Mouse (Mus musculus) v-Abl transformed pro-B cells (cell line): Measurements from ENCODE around the gene Heg1.

Experiments used
- in situ Hi-C, 2 experiments: fragments of 400-800 bp; cut with MboI; formaldehyde crosslinking; loops; one replicate each; pipeline ENCODE4 v1.15.1; 2025; ENCODE audit not compliant: unreplicated experiment in 2 of 2

The Heg1 gene

DNA sequence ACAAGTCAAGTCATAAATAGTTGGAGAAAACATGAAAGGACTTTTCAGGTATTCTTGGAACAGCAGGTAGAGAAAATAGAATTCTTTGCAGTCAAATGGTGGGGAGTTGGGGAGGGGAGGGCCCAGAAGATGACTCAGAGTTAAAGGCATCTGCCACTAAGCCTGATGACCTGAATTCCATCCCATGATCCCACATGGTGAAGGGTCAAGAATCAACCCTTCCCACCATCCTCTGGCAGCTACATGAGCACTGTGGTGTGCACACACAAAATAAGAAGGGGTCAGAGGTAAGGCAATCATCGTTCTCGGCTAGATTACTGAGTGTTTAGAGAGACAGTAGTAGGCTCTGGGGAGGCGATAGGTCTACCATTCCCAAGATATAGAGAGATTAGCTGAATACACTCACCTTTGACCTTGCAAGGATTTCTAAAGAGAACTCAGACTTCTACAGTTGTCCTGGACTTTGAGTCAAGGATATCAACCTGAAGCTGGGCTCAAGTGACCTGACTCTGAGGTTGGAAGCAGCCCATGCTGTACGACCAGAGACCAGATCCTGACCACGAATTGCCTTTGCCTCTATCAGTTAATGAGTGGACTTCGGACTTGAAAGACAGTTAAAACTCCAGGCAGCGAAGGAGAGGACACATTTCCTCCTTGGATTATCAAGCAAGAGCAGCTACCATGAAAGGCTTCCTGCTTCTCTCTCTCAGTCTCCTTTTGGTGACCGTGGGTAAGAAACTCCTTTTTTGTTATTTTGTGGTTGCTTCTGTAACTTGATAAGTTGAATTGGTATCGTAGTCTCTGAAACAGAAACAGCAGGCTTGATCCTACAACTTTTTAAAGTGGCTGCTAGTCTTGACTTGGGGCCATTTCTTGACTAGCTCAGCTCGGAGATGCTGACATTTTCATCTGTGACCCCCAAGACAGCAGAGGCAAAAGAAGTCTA lies 109.9 kb downstream of the Heg1 start, which contains the start of gene Muc13:
Gene Muc13 (plus strand): TSS at position 192 of the 946 bp plus-strand sequence.
- in situ Hi-C loops, result loop anchor here in 1 of 2 experiments (5.0 kb wide), 1 partner anchor 47 kb away; no protein-coding TSS in a partner anchor

DNA sequence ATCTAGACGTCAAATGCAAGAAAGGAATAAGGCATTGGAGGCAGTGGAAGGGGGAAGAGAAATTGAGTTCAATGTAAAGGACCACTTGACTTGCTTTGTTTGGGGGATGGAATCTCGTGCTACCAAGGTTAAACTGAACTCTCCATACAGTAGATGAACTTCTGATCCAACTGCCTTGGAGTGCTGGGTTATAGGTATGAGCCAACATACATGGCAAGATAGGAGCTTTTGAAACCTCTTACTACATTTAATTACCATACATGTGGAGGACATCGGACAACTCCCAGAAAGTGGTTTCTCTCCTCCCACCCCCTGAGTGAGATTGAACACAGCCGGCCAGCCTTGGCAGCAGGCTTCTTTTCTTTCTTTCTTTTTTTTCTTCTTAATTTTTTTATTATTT lies 110.9 kb downstream of the Heg1 start:
- in situ Hi-C loops, result loop anchor here in 1 of 2 experiments (5.0 kb wide), 1 partner anchor 48 kb away; no protein-coding TSS in a partner anchor

DNA sequence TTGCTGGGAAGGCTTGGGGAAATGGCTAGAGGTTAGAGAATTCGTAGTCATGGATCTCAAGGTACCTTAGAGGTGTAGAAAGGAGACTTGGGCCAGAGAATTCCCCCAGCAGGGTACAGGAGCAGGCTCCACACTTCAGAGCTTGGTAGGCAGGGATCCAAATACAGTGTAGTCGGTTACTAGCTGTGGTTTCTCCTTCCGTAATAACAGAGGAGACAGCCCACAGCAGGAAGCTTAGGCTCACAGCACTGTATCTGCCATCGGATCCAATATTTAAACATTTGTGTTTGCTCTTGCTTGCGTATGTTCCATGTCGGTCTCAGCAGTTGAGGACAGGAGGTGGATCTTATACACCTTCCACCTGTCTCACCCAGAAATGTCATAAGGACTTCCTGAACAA lies 111.7 kb downstream of the Heg1 start:
- in situ Hi-C loops, result loop anchor here in 1 of 2 experiments (5.0 kb wide), 1 partner anchor 49 kb away; no protein-coding TSS in a partner anchor

DNA sequence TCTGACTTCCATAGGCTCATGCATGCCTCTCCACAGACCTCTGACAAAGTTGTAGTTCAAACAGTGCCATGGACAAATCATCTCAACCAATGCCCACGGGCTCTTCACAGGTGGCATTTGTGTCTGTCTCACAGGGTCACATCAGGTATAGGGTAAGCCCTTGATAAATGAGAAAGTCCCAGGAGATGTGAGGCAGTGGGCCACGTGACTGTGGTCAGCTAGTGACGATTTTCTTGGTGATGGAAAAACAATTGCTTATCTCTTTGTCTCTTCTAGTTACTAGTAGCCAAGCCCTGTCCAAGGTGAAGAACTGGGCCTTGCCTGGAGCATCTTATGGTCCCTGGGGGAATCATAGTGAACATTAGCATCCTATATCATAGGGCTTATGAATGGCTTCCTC lies 112.6 kb downstream of the Heg1 start:
- in situ Hi-C loops, result loop anchor here in 1 of 2 experiments (5.0 kb wide), 1 partner anchor 49 kb away; no protein-coding TSS in a partner anchor

DNA sequence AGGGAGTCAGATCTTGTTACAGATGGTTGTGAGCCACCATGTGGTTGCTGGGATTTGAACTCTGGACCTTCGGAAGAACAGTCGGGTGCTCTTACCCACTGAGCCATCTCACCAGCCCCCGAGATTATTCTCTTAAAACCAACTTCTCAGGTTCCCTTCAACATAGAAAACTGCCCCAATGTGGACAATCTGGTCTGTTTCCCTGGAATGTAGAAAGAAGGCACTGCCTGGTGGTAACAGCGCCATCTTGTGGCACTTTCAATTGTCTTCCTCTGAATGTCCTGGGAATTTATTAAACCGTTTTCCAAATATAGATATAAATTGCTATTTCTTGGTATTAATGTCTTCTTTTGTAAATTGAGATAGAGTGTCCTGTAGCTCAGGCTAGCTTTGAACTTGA lies 113.7 kb downstream of the Heg1 start:
- in situ Hi-C loops, result loop anchor here in 1 of 2 experiments (5.0 kb wide), 1 partner anchor 51 kb away; no protein-coding TSS in a partner anchor

DNA sequence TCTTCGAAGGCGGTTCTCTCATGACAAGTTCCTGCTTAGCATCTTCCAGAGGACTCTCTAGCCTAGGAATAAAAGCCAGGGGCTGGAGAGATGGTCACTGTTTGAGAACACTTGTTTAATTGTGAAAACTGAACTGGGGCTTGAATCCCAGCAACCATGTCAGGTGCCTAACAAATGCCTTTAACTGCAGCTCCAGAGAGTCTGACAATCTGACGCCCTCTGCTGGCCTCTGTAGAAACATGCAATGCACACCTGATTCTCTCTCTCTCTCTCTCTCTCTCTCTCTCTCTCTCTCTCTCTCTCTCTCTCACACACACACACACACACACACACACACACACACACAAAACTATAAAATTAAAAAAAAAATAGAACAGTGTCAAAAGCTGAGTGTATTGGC lies 125.8 kb downstream of the Heg1 start:
- in situ Hi-C loops, result no loop called here

DNA sequence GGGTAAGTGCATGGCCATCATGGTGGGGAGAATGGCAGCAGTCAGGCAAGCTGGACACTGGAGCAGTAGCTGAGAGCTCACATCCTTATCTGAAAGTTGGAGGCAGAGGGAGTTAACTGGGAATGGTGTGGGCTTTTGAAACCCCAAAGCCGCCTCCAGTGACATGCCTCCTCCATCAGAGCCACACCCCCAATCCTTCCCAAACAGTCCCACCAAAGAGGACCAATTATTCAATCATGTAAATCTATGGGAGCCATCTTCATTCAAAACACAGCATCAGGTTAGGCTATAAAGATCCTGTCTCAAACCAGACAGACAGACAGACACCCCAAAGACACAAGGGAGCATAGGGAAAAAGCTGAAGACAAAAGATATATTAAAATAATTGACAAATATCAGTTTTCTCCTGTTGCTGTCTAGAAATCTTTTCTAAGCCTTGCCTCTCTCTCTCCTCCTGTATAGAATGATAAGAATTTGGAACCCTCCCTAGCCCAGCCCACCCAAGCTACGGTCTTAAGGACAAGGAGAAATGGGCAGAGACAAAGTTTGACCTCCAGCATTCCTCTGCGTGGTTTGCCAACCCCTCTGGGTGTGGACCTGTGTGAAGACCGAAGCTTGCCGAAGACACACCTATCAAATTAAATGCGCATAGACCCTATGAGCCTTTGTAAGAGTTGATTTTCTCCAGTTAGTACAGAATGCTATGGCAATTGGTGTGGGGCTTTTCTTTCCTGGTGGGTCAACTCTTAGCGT lies 134.4 kb downstream of the Heg1 start:
- in situ Hi-C loops, result loop anchor here in 1 of 2 experiments (5.0 kb wide), 1 partner anchor 294 kb away; no protein-coding TSS in a partner anchor

DNA sequence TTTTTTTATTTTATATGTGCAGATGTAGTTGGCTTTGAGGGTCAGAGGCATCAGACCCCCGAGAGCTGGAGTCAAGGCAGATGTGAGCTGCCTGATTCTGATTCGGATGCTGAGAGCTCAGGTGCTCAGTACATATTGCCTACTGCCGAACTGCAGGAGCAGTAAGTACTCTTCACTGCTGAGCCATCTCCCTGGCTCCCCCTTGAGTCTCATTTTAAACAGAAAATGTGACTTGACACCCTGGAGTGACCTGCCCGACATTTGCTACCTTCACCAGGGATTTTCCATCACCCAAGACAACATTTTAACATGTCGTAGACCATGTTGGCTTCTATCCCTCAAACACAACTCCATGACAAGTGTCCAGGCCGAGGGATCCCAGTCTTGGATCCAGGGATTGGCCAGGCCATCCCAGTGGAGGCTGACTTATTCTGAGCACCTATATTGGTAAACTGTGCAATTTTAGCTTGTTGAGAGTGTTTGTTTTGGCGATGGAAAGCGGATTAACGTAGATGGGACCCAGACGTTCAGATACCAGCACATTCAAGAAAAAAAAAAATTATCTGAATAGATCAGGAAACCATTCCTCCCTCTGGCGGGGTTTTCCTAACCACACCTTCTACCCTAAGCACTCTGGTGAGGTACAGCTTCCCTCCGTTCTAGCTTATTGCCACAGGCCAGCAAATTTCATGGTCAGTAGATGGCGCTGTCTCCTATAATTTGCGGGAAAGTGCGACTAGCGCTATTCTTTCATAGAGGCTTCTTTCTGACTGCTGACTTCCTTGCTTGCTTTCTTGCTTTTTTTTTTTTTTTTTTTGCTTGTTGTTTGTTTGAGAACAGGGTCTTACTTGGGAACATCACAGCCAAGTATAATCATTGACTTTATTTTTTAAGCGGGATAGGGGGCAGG lies 136.4 kb downstream of the Heg1 start:
- in situ Hi-C loops, result loop anchor here (5.0 to 10.0 kb wide), 4 partner anchors 124 to 894 kb away; no protein-coding TSS in a partner anchor
